Mouse (Mus musculus): ENCODE measurements around the gene Fto. TPM values are rescaled to one million over a fixed set of nuclear protein-coding genes. Genes with fewer than 3 reads are reported as not detected.

Gene Fto
- polyA plus RNA-seq, 1 experiment from 2014 or later: 110 TPM

DNA sequence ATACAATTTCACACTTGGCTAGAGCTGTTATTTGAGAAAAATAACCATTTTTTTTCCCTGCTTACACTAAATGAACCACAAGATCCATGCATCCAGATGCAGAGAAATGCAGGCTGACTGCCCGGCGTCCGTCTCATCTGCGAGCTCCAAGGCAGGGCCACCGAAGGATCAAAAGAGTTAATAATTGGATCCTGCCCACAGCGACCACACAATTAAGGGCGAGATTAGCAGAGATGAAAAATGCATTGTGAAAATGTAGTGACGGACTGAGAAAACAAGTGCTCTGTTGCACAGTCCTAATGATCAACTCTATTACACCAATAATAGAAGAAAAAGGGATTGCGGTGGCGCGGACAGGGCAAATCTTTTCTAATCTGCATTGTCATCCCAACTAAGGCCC lies 334.6 kb downstream of the Fto start:
- no peaks in the 10 kb centered on the region; the same call in 1 of the 2 replicates for H3K27me3 ChIP-seq (ENCODE audit: control insufficient read depth, insufficient read depth, low read length)
- no peak overlapping the region; the same call in 1 of the 2 replicates for H3K27ac ChIP-seq (ENCODE audit: low read depth, low read length)
- no peaks in the 10 kb centered on the region for H3K36me3 ChIP-seq (ENCODE audit: control insufficient read depth, insufficient read depth, low read length)
- no peak overlapping the region for H3K4me2 ChIP-seq
- H3K9ac ChIP-seq (ENCODE audit: low read length): no peak overlapping the region
- H3K4me3 ChIP-seq (ENCODE audit: low read depth, low read length): no peak overlapping the region
- WGBS: 18% methylated on average over 11 of the region's 11 CpGs
- H3K4me1 ChIP-seq (ENCODE audit: control insufficient read depth, insufficient read depth, low read length): peaks cover 18% of the 10 kb centered on the region
- no peaks in the 10 kb centered on the region for H3K9me3 ChIP-seq (ENCODE audit: control insufficient read depth, low read length)
- no peak for DNase-seq (ENCODE audit: low spot score, missing footprints)
- ATAC-seq (ENCODE audit: low FRiP score): no peak

DNA sequence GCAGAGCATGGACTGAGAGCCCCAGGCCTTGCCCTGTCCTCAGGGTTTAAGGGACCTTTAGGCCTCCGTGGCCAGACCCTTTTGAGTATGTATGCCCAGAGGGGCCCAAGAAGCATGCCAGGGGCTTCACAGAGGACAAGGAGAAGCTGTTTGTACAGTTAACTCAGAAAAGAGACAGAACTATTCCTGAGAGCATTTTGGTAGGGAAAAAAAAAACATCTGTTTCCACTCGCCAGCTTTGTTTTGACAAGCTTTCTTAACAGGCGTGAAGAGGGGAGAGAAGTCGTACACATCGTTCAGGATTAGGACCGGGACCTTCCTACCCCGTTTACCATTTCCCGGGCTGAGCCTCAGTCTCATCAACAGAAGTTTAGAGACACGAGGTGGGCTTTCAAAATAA lies 335.5 kb downstream of the Fto start:
- no peak overlapping the region for H3K9ac ChIP-seq (ENCODE audit: low read length)
- H3K36me3 ChIP-seq (ENCODE audit: control insufficient read depth, insufficient read depth, low read length): no peaks in the 10 kb centered on the region
- ATAC-seq (ENCODE audit: low FRiP score): no peak
- peaks cover 18% of the 10 kb centered on the region for H3K4me1 ChIP-seq (ENCODE audit: control insufficient read depth, insufficient read depth, low read length)
- no peak overlapping the region for H3K4me2 ChIP-seq
- H3K4me3 ChIP-seq (ENCODE audit: low read depth, low read length): no peak overlapping the region
- 22% methylated on average over 9 of the region's 9 CpGs for WGBS
- H3K27me3 ChIP-seq (ENCODE audit: control insufficient read depth, insufficient read depth, low read length): no peaks in the 10 kb centered on the region; the same call in 1 of the 2 replicates
- H3K9me3 ChIP-seq (ENCODE audit: control insufficient read depth, low read length): no peaks in the 10 kb centered on the region
- H3K27ac ChIP-seq (ENCODE audit: low read depth, low read length): no peak overlapping the region
- DNase-seq (ENCODE audit: low spot score, missing footprints): no peak

DNA sequence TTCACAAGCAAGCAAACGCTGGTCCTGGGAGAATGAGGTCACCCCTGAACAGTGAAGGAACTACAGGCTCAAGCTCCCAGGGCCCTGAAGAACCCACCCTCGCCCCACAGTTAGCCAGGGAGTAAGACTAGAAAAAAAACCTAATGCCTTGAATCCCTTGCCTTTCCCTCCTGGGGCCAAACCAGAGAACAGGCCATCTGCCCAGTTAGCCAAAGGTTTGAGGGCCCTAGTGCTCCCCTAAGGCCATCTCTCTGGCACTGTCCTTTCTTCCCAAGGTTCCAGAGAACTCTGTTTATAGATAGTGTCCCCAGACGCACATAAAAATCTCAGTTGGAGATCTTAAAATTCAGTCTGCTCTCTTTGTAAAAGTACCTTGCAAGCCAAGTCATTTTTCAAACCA lies 340.2 kb downstream of the Fto start:
- no peak overlapping the region for H3K27ac ChIP-seq (ENCODE audit: low read depth, low read length)

DNA sequence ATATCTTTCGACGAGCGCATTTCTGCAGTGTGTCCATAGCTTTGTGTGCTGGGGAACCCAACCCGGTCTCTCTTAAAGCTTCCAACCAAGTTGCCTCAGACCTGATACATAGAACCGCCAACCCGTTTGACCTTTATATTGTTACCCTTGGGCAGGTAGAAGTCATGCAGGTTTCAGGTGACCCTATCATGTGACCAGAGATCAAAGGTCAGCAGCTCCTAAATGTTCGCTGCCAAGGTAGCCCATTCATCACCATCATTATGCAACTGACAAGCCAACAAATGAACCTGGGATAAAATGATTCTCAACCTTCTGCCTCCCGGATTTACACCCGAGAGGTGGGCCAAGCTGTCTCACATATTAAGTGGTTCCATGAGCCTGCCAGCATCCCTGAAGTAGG lies 344.1 kb downstream of the Fto start:
- ATAC-seq (ENCODE audit: low FRiP score) (no peak), DNase-seq (ENCODE audit: low spot score, missing footprints) (no peak)

More for the DNA sequence above, 340.2 kb downstream of the Fto start:
- H3K36me3 ChIP-seq (ENCODE audit: control insufficient read depth, insufficient read depth, low read length): no peaks in the 10 kb centered on the region
- no peak overlapping the region for H3K9ac ChIP-seq (ENCODE audit: low read length)
- DNase-seq (ENCODE audit: low spot score, missing footprints) (no peak), ATAC-seq (ENCODE audit: low FRiP score) (no peak)
- no peaks in the 10 kb centered on the region; the same call in 1 of the 2 replicates for H3K27me3 ChIP-seq (ENCODE audit: control insufficient read depth, insufficient read depth, low read length)
- WGBS: 46% methylated on average over 3 of the region's 3 CpGs
- H3K4me3 ChIP-seq (ENCODE audit: low read depth, low read length): no peak overlapping the region
- H3K9me3 ChIP-seq (ENCODE audit: control insufficient read depth, low read length): no peaks in the 10 kb centered on the region
- no peak overlapping the region for H3K4me2 ChIP-seq
- peaks cover 7% of the 10 kb centered on the region for H3K4me1 ChIP-seq (ENCODE audit: control insufficient read depth, insufficient read depth, low read length)

DNA sequence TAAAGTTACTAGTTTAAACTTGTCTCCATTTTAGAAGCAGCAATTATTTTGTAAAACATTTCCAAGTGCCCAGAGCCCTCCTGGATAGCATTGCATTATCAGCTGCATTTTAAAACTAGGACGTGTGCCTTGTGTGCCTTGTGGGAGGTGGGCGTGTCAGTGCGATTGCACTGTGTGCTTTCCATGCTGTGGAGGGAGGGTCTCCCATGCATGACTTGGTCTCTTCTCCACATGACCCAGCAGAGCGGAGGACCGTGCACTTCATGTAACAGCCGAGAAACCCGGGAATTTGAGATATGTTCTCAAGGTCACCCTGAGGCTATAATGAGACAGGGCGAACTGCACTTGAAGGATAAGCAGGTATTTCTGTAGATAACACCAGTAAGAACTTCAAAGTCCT lies 347.6 kb downstream of the Fto start:
- Histone ChIP-seq H3K9me3 (ENCODE audit: control insufficient read depth, low read length) (no peaks in the 10 kb centered on the region; the same call in 1 of the 2 replicates), H3K4me2 (no peak overlapping the region), H3K4me1 (ENCODE audit: control insufficient read depth, insufficient read depth, low read length) (peaks cover 14% of the 10 kb centered on the region), H3K9ac (ENCODE audit: low read length) (no peak overlapping the region), H3K4me3 (ENCODE audit: low read depth, low read length) (no peak overlapping the region), H3K27ac (ENCODE audit: low read depth, low read length) (no peak overlapping the region), H3K27me3 (ENCODE audit: control insufficient read depth, insufficient read depth, low read length) (no peaks in the 10 kb centered on the region), H3K36me3 (ENCODE audit: control insufficient read depth, insufficient read depth, low read length) (no peaks in the 10 kb centered on the region)
- ATAC-seq (ENCODE audit: low FRiP score) (no peak), DNase-seq (ENCODE audit: low spot score, missing footprints) (no peak)
- 79% methylated on average over 8 of the region's 8 CpGs for WGBS

More for the DNA sequence above, 344.1 kb downstream of the Fto start:
- Histone ChIP-seq H3K4me2 (no peak overlapping the region), H3K27me3 (ENCODE audit: control insufficient read depth, insufficient read depth, low read length) (no peaks in the 10 kb centered on the region), H3K9ac (ENCODE audit: low read length) (no peak overlapping the region), H3K27ac (ENCODE audit: low read depth, low read length) (no peak overlapping the region), H3K4me1 (ENCODE audit: control insufficient read depth, insufficient read depth, low read length) (no peaks in the 10 kb centered on the region), H3K9me3 (ENCODE audit: control insufficient read depth, low read length) (no peaks in the 10 kb centered on the region; the same call in 1 of the 2 replicates), H3K36me3 (ENCODE audit: control insufficient read depth, insufficient read depth, low read length) (no peaks in the 10 kb centered on the region), H3K4me3 (ENCODE audit: low read depth, low read length) (no peak overlapping the region)
- 92% methylated on average over 9 of the region's 9 CpGs for WGBS

DNA sequence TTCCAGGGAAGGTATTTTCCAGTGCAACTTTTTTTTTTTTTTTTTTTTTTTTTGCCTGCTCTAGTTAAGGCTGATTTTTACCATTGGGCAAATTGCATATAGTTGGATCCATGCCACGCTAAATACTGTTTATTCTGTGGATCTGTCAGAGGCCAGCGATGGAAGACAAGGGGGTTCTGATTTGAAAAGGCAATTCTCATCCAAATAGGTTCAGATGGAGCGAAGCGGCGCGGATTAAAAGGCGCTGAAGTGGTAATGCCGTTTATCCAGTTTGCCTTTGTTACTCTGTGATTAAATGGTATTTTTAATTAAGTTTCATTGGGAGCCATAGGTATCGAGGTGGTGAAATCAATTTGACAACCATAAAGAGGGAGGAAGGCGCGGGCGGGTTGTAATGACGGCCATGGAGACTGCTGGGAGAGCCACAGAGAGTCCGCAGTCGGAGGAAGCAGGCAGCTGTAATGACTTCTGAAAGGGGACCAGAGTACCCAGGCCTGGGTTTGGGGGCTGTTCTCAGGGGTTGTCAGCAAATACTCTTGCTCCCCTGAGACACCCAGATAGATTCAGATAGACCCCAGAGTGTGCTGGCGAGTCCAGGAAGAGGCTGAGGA lies 356.2 kb downstream of the Fto start:
- Histone ChIP-seq H3K4me3 (ENCODE audit: low read depth, low read length) (no peak overlapping the region), H3K36me3 (ENCODE audit: control insufficient read depth, insufficient read depth, low read length) (no peaks in the 10 kb centered on the region), H3K9ac (ENCODE audit: low read length) (no peak overlapping the region), H3K27ac (ENCODE audit: low read depth, low read length) (no peak overlapping the region), H3K4me1 (ENCODE audit: control insufficient read depth, insufficient read depth, low read length) (peaks cover 13% of the 10 kb centered on the region), H3K9me3 (ENCODE audit: control insufficient read depth, low read length) (no peaks in the 10 kb centered on the region), H3K4me2 (no peak overlapping the region), H3K27me3 (ENCODE audit: control insufficient read depth, insufficient read depth, low read length) (no peaks in the 10 kb centered on the region; the same call in 1 of the 2 replicates)
- peak; percentile 89 for DNase-seq (ENCODE audit: low spot score, missing footprints)
- WGBS: 47% methylated on average over 16 of the region's 16 CpGs
- peak; percentile 50; the same call in 1 of the 2 replicates for ATAC-seq (ENCODE audit: low FRiP score)

DNA sequence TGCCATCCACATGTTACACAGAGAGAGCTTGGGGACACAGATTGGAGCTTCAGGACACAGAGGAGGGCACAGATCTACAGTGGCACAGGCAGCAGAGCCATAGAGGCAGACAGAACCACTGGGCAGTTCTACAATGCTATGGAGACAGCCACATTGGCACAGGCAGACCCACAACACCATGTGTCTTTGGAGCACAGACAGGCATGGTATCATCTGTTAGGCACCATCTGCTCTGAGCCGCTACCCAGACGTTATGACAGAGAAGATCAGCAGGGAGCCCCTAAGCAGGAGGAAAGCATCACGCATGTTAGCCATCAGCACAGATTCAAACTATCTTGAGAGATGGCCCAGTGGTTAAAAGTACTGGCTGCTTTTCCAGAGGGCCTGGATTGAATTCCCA lies 363.6 kb downstream of the Fto start:
- H3K9me3 ChIP-seq (ENCODE audit: control insufficient read depth, low read length): no peaks in the 10 kb centered on the region
- H3K27ac ChIP-seq (ENCODE audit: low read depth, low read length): no peak overlapping the region
- ATAC-seq (ENCODE audit: low FRiP score): no peak
- H3K4me2 ChIP-seq: no peak overlapping the region
- H3K36me3 ChIP-seq (ENCODE audit: control insufficient read depth, insufficient read depth, low read length): no peaks in the 10 kb centered on the region
- WGBS: 75% methylated on average over 3 of the region's 3 CpGs
- no peaks in the 10 kb centered on the region for H3K27me3 ChIP-seq (ENCODE audit: control insufficient read depth, insufficient read depth, low read length)
- no peak overlapping the region for H3K4me3 ChIP-seq (ENCODE audit: low read depth, low read length)
- DNase-seq (ENCODE audit: low spot score, missing footprints): no peak
- no peak overlapping the region for H3K9ac ChIP-seq (ENCODE audit: low read length)
- peaks cover 7% of the 10 kb centered on the region for H3K4me1 ChIP-seq (ENCODE audit: control insufficient read depth, insufficient read depth, low read length)

DNA sequence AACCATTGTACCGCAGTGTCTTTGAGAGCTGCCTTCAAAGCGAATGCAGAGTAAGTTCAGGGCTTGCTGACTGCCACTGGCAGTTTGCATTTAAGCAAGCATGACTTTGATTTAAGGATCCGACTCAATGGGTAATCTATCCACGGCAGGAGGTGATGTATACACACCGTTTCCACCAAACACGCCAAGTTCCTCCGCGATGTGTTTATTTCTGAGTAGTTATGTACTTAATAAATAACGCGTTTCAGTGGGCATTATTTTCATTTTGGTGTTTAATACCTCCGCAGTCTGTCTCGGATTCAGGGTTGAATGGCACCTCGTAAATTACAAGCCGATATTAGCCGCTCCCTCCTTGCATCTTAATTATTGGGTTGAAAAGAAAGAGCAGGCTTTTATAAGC lies 366.1 kb downstream of the Fto start:
- no peak overlapping the region for H3K4me2 ChIP-seq
- ATAC-seq (ENCODE audit: low FRiP score): no peak
- no peak for DNase-seq (ENCODE audit: low spot score, missing footprints)
- H3K9me3 ChIP-seq (ENCODE audit: control insufficient read depth, low read length): no peaks in the 10 kb centered on the region
- 0 out of 2 replicates have a peak, but pooled peaks cover 2% of the 10 kb centered on the region for H3K27me3 ChIP-seq (ENCODE audit: control insufficient read depth, insufficient read depth, low read length)
- no peak overlapping the region for H3K9ac ChIP-seq (ENCODE audit: low read length)
- no peak overlapping the region for H3K4me3 ChIP-seq (ENCODE audit: low read depth, low read length)
- no peaks in the 10 kb centered on the region for H3K36me3 ChIP-seq (ENCODE audit: control insufficient read depth, insufficient read depth, low read length)
- no peak overlapping the region for H3K27ac ChIP-seq (ENCODE audit: low read depth, low read length)
- H3K4me1 ChIP-seq (ENCODE audit: control insufficient read depth, insufficient read depth, low read length): peaks cover 7% of the 10 kb centered on the region
- 48% methylated on average over 15 of the region's 15 CpGs for WGBS

DNA sequence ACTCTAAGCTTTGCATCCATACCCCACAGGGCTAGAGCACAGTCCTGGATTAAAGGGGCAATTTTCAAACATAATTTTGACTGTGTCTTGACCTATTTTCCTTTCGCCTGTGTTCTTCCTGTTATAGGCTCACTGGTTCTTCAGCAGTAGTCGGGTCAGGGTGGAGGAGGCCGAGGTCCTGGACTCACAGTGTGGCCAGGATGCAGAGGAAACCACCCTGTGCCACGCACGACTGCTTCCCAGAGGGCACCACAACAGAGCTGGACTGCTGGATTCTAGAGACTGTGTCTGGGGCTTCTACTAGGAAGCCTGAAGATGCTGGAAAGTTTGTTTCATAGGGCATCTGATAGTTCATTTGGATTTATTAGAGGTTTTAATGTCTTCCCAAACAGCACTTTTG lies 366.8 kb downstream of the Fto start:
- H3K4me2 ChIP-seq: no peak overlapping the region
- H3K9ac ChIP-seq (ENCODE audit: low read length): no peak overlapping the region
- H3K4me3 ChIP-seq (ENCODE audit: low read depth, low read length): no peak overlapping the region
- 0 out of 2 replicates have a peak, but pooled peaks cover 2% of the 10 kb centered on the region for H3K27me3 ChIP-seq (ENCODE audit: control insufficient read depth, insufficient read depth, low read length)
- 70% methylated on average over 5 of the region's 5 CpGs for WGBS
- H3K36me3 ChIP-seq (ENCODE audit: control insufficient read depth, insufficient read depth, low read length): no peaks in the 10 kb centered on the region
- no peak overlapping the region for H3K27ac ChIP-seq (ENCODE audit: low read depth, low read length)
- peaks cover 7% of the 10 kb centered on the region for H3K4me1 ChIP-seq (ENCODE audit: control insufficient read depth, insufficient read depth, low read length)
- ATAC-seq (ENCODE audit: low FRiP score) (no peak), DNase-seq (ENCODE audit: low spot score, missing footprints) (no peak)
- H3K9me3 ChIP-seq (ENCODE audit: control insufficient read depth, low read length): no peaks in the 10 kb centered on the region
